Mouse (Mus musculus): Measurements from ENCODE around the gene Tmem40.
A peak's percentile ranks its signal among the peaks of the same experiment; 100 is the strongest.

Tmem40 gene

GRCm38 (mm10) chr6:115701302-115701701, 60.9 kb downstream of the Tmem40 start:
- DNase-seq (ENCODE audit: low spot score): peak; percentile 40

- no peak for DNase-seq (ENCODE audit: low spot score)
Observed at GRCm38 (mm10) chr6:115700778-115701177, 61.4 kb downstream of the Tmem40 start.

GRCm38 (mm10) chr6:115698699-115699098, 63.5 kb downstream of the Tmem40 start:
- no peak for DNase-seq (ENCODE audit: low spot score)

GRCm38 (mm10) chr6:115697739-115698558, 64.3 kb downstream of the Tmem40 start:
- DNase-seq (ENCODE audit: low spot score): peak; percentile 57

- DNase-seq (ENCODE audit: low spot score): no peak
Observed at GRCm38 (mm10) chr6:115696707-115697215, 65.4 kb downstream of the Tmem40 start.

- no peak for DNase-seq (ENCODE audit: low spot score)
Observed at GRCm38 (mm10) chr6:115695124-115695523, 67.1 kb downstream of the Tmem40 start.

- no peak for DNase-seq (ENCODE audit: low spot score)
Observed at GRCm38 (mm10) chr6:115694441-115694842, 67.8 kb downstream of the Tmem40 start.

GRCm38 (mm10) chr6:115692963-115693730, 69.1 kb downstream of the Tmem40 start:
- DNase-seq (ENCODE audit: low spot score): peak; percentile 40

- DNase-seq (ENCODE audit: low spot score): no peak
Observed at GRCm38 (mm10) chr6:115692163-115692950, 69.9 kb downstream of the Tmem40 start.

- DNase-seq (ENCODE audit: low spot score): no peak
Observed at GRCm38 (mm10) chr6:115690105-115690504, 72.1 kb downstream of the Tmem40 start.

- no peak for DNase-seq (ENCODE audit: low spot score)
Observed at GRCm38 (mm10) chr6:115688589-115688988, 73.6 kb downstream of the Tmem40 start.

GRCm38 (mm10) chr6:115687753-115688152, 74.5 kb downstream of the Tmem40 start:
- no peak for DNase-seq (ENCODE audit: low spot score)

GRCm38 (mm10) chr6:115684851-115685646, 77.2 kb downstream of the Tmem40 start:
- DNase-seq (ENCODE audit: low spot score): peak; percentile 20

- no peak for DNase-seq (ENCODE audit: low spot score)
Observed at GRCm38 (mm10) chr6:115684271-115684670, 77.9 kb downstream of the Tmem40 start.

- DNase-seq (ENCODE audit: low spot score): no peak
Observed at GRCm38 (mm10) chr6:115681066-115681465, 81.1 kb downstream of the Tmem40 start.

Measured in embryo, embryonic 10.5 days (tissue).